Mouse (Mus musculus): ENCODE measurements around the gene Kmt2e. TPM values are rescaled to one million over a fixed set of nuclear protein-coding genes. Genes with fewer than 3 reads are reported as not detected.
"Not testable (repeated sequence)": the region's sequence is repeated elsewhere in the genome, so short reads cannot be mapped to it uniquely, and the experiment has no call there.

Kmt2e gene
- polyA plus RNA-seq, 1 experiment from 2014 or later = 63.4 TPM

DNA sequence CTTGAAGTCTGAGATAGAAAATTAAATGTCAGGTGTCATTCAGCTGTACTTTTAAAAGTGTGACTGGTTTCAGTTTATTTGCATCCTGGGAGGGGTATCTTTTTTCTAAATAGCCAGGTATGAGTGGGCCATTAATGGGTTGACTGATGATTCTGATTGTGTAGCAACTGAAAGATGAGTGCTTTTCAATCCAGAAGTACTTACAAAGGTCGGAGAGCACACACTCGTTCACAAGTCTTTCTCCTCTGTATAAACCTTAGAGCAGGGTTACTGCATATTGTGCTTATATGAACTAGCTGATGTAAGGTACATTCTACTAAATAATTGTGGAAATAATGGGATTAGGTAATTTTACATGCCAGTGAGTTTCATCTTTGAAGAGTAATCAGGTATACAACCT lies 2.5 kb downstream of the Kmt2e start:
- Histone ChIP-seq H3K27me3 (ENCODE audit: control insufficient read depth, insufficient read depth, low read length) (no peaks in the 10 kb centered on the region), H3K27ac (replicated peaks in 1 of 2; ENCODE audit: control insufficient read depth in 1 of 2, insufficient read depth in 1 of 2, low read depth in 2 of 2, low read length in 2 of 2) (no peak overlapping the region), H3K9ac (ENCODE audit: low read length) (peak overlapping the region; percentile 100), H3K9me3 (ENCODE audit: control insufficient read depth, low read length) (no peaks in the 10 kb centered on the region), H3K4me1 (ENCODE audit: control insufficient read depth in 2 of 2, insufficient read depth in 2 of 2, low read length in 2 of 2) (peaks cover 0 to 32% of the 10 kb centered on the region in 2 experiments; a peak in 2 of 4 replicates), H3K36me3 (ENCODE audit: control insufficient read depth, insufficient read depth, low read length) (no peaks in the 10 kb centered on the region), H3K4me3 (ENCODE audit: control insufficient read depth in 1 of 2, insufficient read depth in 1 of 2, low read depth in 1 of 2, low read length in 2 of 2) (peak overlapping the region in 1 of 2 experiments; percentile 67; a peak in 3 of 4 replicates), H3K4me2 (ENCODE audit: low read length) (peak overlapping the region; percentile 97)
- WGBS = 14% methylated on average over 2 of the region's 2 CpGs
- no peak for ATAC-seq (ENCODE audit: insufficient number of reproducible peaks, insufficient read depth, low FRiP score, low read depth)

DNA sequence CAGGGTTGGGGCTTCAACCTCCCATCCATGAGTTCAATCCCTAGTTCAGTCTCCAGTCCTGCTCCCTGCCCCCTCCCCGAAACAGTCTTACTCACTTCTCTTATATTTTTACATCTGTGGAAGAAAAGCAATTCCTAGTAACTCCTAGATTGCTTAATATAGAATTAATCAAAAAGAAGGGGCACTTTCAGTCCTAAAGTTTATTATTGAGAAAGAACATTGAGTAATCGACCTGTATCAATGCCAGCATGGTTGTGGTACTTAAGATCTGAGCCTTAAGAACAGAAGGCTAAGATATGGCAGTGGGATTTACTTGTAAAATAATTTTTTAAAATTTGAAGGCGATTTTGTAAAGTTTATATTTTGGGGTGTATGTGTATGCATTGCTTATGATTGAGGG lies 5.6 kb downstream of the Kmt2e start:
- WGBS = 78% methylated on average over 3 of the region's 3 CpGs
- ATAC-seq (ENCODE audit: insufficient number of reproducible peaks, insufficient read depth, low FRiP score, low read depth) = no peak

GRCm38 (mm10) chr5:23440572-23440971 lies 6.3 kb downstream of the Kmt2e start:
- H3K9ac ChIP-seq (ENCODE audit: low read length) = no peak overlapping the region
- no peak for ATAC-seq (ENCODE audit: insufficient number of reproducible peaks, insufficient read depth, low FRiP score, low read depth)
- H3K36me3 ChIP-seq (ENCODE audit: control insufficient read depth, insufficient read depth, low read length) = no peaks in the 10 kb centered on the region
- H3K27ac ChIP-seq (replicated peaks in 1 of 2; ENCODE audit: control insufficient read depth in 1 of 2, insufficient read depth in 1 of 2, low read depth in 2 of 2, low read length in 2 of 2) = no peak overlapping the region
- no peak overlapping the region for H3K4me2 ChIP-seq (ENCODE audit: low read length)
- no peak overlapping the region for H3K4me3 ChIP-seq (ENCODE audit: control insufficient read depth in 1 of 2, insufficient read depth in 1 of 2, low read depth in 1 of 2, low read length in 2 of 2)
- no peaks in the 10 kb centered on the region for H3K9me3 ChIP-seq (ENCODE audit: control insufficient read depth, low read length)
- H3K4me1 ChIP-seq (ENCODE audit: control insufficient read depth in 2 of 2, insufficient read depth in 2 of 2, low read length in 2 of 2) = peaks cover 0 to 49% of the 10 kb centered on the region in 2 experiments; a peak in 3 of 4 replicates
- H3K27me3 ChIP-seq (ENCODE audit: control insufficient read depth, insufficient read depth, low read length) = no peaks in the 10 kb centered on the region

More for the DNA sequence above, 5.6 kb downstream of the Kmt2e start:
- H3K27me3 ChIP-seq (ENCODE audit: control insufficient read depth, insufficient read depth, low read length) = no peaks in the 10 kb centered on the region
- no peak overlapping the region for H3K27ac ChIP-seq (replicated peaks in 1 of 2; ENCODE audit: control insufficient read depth in 1 of 2, insufficient read depth in 1 of 2, low read depth in 2 of 2, low read length in 2 of 2)
- no peak overlapping the region for H3K4me2 ChIP-seq (ENCODE audit: low read length)
- H3K9me3 ChIP-seq (ENCODE audit: control insufficient read depth, low read length) = no peaks in the 10 kb centered on the region
- H3K4me1 ChIP-seq (ENCODE audit: control insufficient read depth in 2 of 2, insufficient read depth in 2 of 2, low read length in 2 of 2) = peaks cover 0 to 42% of the 10 kb centered on the region in 2 experiments; a peak in 3 of 4 replicates
- no peak overlapping the region for H3K9ac ChIP-seq (ENCODE audit: low read length)
- no peaks in the 10 kb centered on the region for H3K36me3 ChIP-seq (ENCODE audit: control insufficient read depth, insufficient read depth, low read length)
- no peak overlapping the region for H3K4me3 ChIP-seq (ENCODE audit: control insufficient read depth in 1 of 2, insufficient read depth in 1 of 2, low read depth in 1 of 2, low read length in 2 of 2)

DNA sequence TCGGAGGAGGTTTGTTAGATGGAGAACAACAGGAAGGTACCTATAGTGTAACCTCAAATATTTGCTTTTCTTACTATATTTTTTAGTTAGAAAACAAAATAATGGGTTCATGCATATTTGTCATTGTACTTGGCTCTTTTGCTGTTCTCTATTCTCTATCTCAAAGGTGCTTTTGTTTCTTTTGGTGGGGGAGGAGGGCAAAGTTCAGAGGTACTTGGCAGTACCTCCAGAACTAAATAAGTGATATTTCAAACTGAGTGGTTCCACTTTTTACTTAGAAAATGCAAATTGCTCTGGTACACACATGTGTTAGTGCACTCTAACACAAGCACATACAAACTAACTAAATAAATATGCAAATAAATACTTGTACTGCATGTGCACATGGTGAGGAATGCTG lies 7.7 kb downstream of the Kmt2e start:
- Histone ChIP-seq H3K9ac (ENCODE audit: low read length) (no peak overlapping the region), H3K27me3 (ENCODE audit: control insufficient read depth, insufficient read depth, low read length) (no peaks in the 10 kb centered on the region), H3K4me1 (ENCODE audit: control insufficient read depth in 2 of 2, insufficient read depth in 2 of 2, low read length in 2 of 2) (peaks cover 2 to 43% of the 10 kb centered on the region in 2 experiments), H3K4me2 (ENCODE audit: low read length) (no peak overlapping the region), H3K27ac (replicated peaks in 1 of 2; ENCODE audit: control insufficient read depth in 1 of 2, insufficient read depth in 1 of 2, low read depth in 2 of 2, low read length in 2 of 2) (no peak overlapping the region), H3K9me3 (ENCODE audit: control insufficient read depth, low read length) (no peaks in the 10 kb centered on the region), H3K4me3 (ENCODE audit: control insufficient read depth in 1 of 2, insufficient read depth in 1 of 2, low read depth in 1 of 2, low read length in 2 of 2) (no peak overlapping the region), H3K36me3 (ENCODE audit: control insufficient read depth, insufficient read depth, low read length) (no peaks in the 10 kb centered on the region)
- WGBS = 94% methylated on average over 1 of the region's 1 CpGs
- no peak for ATAC-seq (ENCODE audit: insufficient number of reproducible peaks, insufficient read depth, low FRiP score, low read depth)

GRCm38 (mm10) chr5:23444411-23444810 lies 10.2 kb downstream of the Kmt2e start:
- Histone ChIP-seq H3K9ac (ENCODE audit: low read length) (no peak overlapping the region), H3K27me3 (ENCODE audit: control insufficient read depth, insufficient read depth, low read length) (no peaks in the 10 kb centered on the region), H3K4me1 (ENCODE audit: control insufficient read depth in 2 of 2, insufficient read depth in 2 of 2, low read length in 2 of 2) (peaks cover 2 to 30% of the 10 kb centered on the region in 2 experiments), H3K27ac (replicated peaks in 1 of 2; ENCODE audit: control insufficient read depth in 1 of 2, insufficient read depth in 1 of 2, low read depth in 2 of 2, low read length in 2 of 2) (no peak overlapping the region; a peak in 1 of 4 replicates), H3K9me3 (ENCODE audit: control insufficient read depth, low read length) (no peaks in the 10 kb centered on the region), H3K4me2 (ENCODE audit: low read length) (peak overlapping the region; percentile 6; the same call in 1 of the 2 replicates), H3K4me3 (ENCODE audit: control insufficient read depth in 1 of 2, insufficient read depth in 1 of 2, low read depth in 1 of 2, low read length in 2 of 2) (no peak overlapping the region), H3K36me3 (ENCODE audit: control insufficient read depth, insufficient read depth, low read length) (peaks cover 2% of the 10 kb centered on the region; the same call in 1 of the 2 replicates)
- no peak for ATAC-seq (ENCODE audit: insufficient number of reproducible peaks, insufficient read depth, low FRiP score, low read depth)
- WGBS = 23% methylated on average over 4 of the region's 4 CpGs

- peaks cover 50% of the 10 kb centered on the region for H3K36me3 ChIP-seq (ENCODE audit: control insufficient read depth, insufficient read depth, low read length)
- not testable (repeated sequence) for H3K9ac ChIP-seq (ENCODE audit: low read length); H3K4me3 ChIP-seq (ENCODE audit: control insufficient read depth in 1 of 2, insufficient read depth in 1 of 2, low read depth in 1 of 2, low read length in 2 of 2); ATAC-seq (ENCODE audit: insufficient number of reproducible peaks, insufficient read depth, low FRiP score, low read depth); H3K4me2 ChIP-seq (ENCODE audit: low read length); H3K27ac ChIP-seq (replicated peaks in 1 of 2; ENCODE audit: control insufficient read depth in 1 of 2, insufficient read depth in 1 of 2, low read depth in 2 of 2, low read length in 2 of 2); H3K4me1 ChIP-seq (ENCODE audit: control insufficient read depth in 2 of 2, insufficient read depth in 2 of 2, low read length in 2 of 2); H3K9me3 ChIP-seq (ENCODE audit: control insufficient read depth, low read length); H3K27me3 ChIP-seq (ENCODE audit: control insufficient read depth, insufficient read depth, low read length)
- WGBS = 92% methylated on average over 2 of the region's 2 CpGs
Measured at GRCm38 (mm10) chr5:23453561-23453960, 19.3 kb downstream of the Kmt2e start.

DNA sequence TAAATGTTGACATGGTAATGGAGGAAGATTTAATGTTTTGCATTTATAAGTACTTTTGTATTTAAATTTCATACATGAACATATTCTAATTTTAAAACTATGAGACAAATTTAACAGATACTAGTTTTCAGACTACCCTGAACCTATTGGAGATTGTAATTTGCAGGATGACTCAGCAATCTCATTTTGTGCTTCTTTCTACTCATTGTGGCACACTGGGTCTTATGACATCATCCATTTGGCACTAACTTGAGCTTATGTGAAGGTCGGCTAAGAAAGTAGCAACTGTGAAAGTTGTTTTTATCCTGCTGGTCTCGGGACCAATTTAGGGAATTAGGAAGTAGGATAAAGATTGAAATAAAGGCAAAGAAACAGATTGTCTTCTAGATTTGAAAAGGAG lies 27.4 kb downstream of the Kmt2e start:
- H3K36me3 ChIP-seq (ENCODE audit: control insufficient read depth, insufficient read depth, low read length) = peaks cover 55% of the 10 kb centered on the region

DNA sequence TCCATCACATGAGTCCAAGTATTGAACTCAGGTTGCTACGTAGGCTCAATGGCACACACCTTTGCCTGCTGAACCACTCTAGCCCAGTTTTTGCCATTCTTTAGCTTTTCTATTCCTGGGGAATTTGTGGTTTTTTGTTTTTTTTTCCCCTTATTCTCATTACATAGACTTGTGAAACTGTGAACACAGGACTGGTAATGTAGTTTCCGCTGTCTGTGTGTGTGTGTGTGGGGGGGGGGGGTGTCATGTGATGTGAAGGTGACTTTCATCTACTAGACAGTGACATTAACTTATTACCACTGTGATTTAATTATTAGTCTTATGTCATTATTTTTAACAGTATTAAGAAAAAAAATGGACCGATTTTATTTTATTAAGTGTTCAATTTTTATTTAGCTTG lies 30.0 kb downstream of the Kmt2e start:
- Histone ChIP-seq H3K4me1 (ENCODE audit: control insufficient read depth in 2 of 2, insufficient read depth in 2 of 2, low read length in 2 of 2) (no peaks in the 10 kb centered on the region), H3K27ac (replicated peaks in 1 of 2; ENCODE audit: control insufficient read depth in 1 of 2, insufficient read depth in 1 of 2, low read depth in 2 of 2, low read length in 2 of 2) (no peak overlapping the region), H3K9ac (ENCODE audit: low read length) (no peak overlapping the region), H3K27me3 (ENCODE audit: control insufficient read depth, insufficient read depth, low read length) (no peaks in the 10 kb centered on the region), H3K4me2 (ENCODE audit: low read length) (no peak overlapping the region), H3K36me3 (ENCODE audit: control insufficient read depth, insufficient read depth, low read length) (peaks cover 67% of the 10 kb centered on the region), H3K9me3 (ENCODE audit: control insufficient read depth, low read length) (no peaks in the 10 kb centered on the region), H3K4me3 (ENCODE audit: control insufficient read depth in 1 of 2, insufficient read depth in 1 of 2, low read depth in 1 of 2, low read length in 2 of 2) (no peak overlapping the region)
- no peak for ATAC-seq (ENCODE audit: insufficient number of reproducible peaks, insufficient read depth, low FRiP score, low read depth)
- WGBS = 93% methylated on average over 3 of the region's 3 CpGs

More for the DNA sequence above, 27.4 kb downstream of the Kmt2e start:
- H3K4me2 ChIP-seq (ENCODE audit: low read length) = no peak overlapping the region
- no peaks in the 10 kb centered on the region for H3K27me3 ChIP-seq (ENCODE audit: control insufficient read depth, insufficient read depth, low read length)
- no peak overlapping the region for H3K27ac ChIP-seq (replicated peaks in 1 of 2; ENCODE audit: control insufficient read depth in 1 of 2, insufficient read depth in 1 of 2, low read depth in 2 of 2, low read length in 2 of 2)
- 37% methylated on average over 2 of the region's 2 CpGs for whole genome bisulfite sequencing
- no peak overlapping the region for H3K9ac ChIP-seq (ENCODE audit: low read length)
- H3K4me1 ChIP-seq (ENCODE audit: control insufficient read depth in 2 of 2, insufficient read depth in 2 of 2, low read length in 2 of 2) = no peaks in the 10 kb centered on the region
- no peak overlapping the region for H3K4me3 ChIP-seq (ENCODE audit: control insufficient read depth in 1 of 2, insufficient read depth in 1 of 2, low read depth in 1 of 2, low read length in 2 of 2)
- no peak for ATAC-seq (ENCODE audit: insufficient number of reproducible peaks, insufficient read depth, low FRiP score, low read depth)
- H3K9me3 ChIP-seq (ENCODE audit: control insufficient read depth, low read length) = no peaks in the 10 kb centered on the region

Data from heart, embryonic 14.5 days (tissue).